Mouse (Mus musculus): ENCODE results near the gene Fam136a. TPM values are rescaled to one million over a fixed set of nuclear protein-coding genes. Genes with fewer than 3 reads are reported as not detected.

Fam136a gene
- polyA plus RNA-seq, 1 experiment from 2014 or later: 210 TPM

DNA sequence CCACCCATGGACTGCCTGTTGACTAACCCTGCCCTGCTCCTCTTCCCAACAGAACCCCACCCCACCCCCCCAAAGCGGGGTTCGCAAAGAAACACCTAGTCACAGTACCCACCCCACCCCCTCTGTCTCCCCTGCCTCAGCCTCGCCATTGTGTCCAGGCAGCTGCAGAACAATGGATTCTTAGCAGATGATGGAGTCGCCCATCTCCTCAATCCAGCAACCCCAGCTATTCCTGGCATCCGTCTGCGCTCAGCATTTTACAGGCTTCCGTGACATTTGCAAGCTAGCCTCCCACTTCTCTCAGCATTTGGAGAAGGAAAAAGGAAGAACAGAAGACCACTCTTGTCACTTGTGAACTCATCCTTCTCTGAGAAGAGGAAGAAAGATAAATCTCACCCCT lies 21.8 kb upstream of the Fam136a start:
- peaks cover 14% of the 10 kb centered on the region for H3K4me1 ChIP-seq
- no peaks in the 10 kb centered on the region for H3K36me3 ChIP-seq (replicated peaks)
- 14% methylated on average over 7 of the region's 7 CpGs for WGBS
- H3K4me3 ChIP-seq: peak overlapping the region; percentile 23
- H3K9me3 ChIP-seq: no peaks in the 10 kb centered on the region
- H3K27me3 ChIP-seq (ENCODE audit: poor library complexity, severe bottlenecking): no peaks in the 10 kb centered on the region
- peak; percentile 20 for DNase-seq (ENCODE audit: extremely low spot score, low spot score)
- H3K27ac ChIP-seq: peak overlapping the region; percentile 45

DNA sequence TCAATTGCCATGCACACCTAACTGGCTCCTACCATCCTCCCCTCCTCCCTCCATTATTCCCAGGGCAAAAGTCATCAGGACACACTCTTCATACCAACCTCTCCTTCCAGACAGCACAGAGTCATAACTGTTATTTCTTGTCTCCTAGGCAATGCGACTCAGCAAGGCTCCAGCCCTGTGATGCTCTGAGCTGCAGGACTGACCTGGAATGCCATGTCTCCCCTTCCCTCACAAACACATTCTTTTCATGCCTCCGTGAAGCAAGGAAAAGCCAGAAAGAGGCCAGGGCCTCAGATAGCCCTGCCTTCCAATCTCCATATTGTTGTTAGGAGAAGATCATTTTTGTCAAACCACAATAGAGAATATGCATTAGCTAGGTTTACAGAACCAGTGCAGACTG lies 19.4 kb upstream of the Fam136a start:
- WGBS: 76% methylated on average over 2 of the region's 2 CpGs
- Histone ChIP-seq H3K4me1 (peaks cover 14% of the 10 kb centered on the region), H3K36me3 (replicated peaks) (no peaks in the 10 kb centered on the region), H3K27ac (no peak overlapping the region), H3K4me3 (no peak overlapping the region), H3K9me3 (no peaks in the 10 kb centered on the region), H3K27me3 (ENCODE audit: poor library complexity, severe bottlenecking) (no peaks in the 10 kb centered on the region)
- DNase-seq (ENCODE audit: extremely low spot score, low spot score): no peak

- H3K9me3 ChIP-seq: no peaks in the 10 kb centered on the region
- H3K4me1 ChIP-seq: peaks cover 5% of the 10 kb centered on the region
- 73% methylated on average over 7 of the region's 7 CpGs for WGBS
- H3K36me3 ChIP-seq (replicated peaks): no peaks in the 10 kb centered on the region
- H3K4me3 ChIP-seq: no peak overlapping the region
- H3K27me3 ChIP-seq (ENCODE audit: poor library complexity, severe bottlenecking): no peaks in the 10 kb centered on the region
- DNase-seq (ENCODE audit: extremely low spot score, low spot score): no peak
- no peak overlapping the region for H3K27ac ChIP-seq
Observed at GRCm38 (mm10) chr6:86349257-86349656, 16.2 kb upstream of the Fam136a start.

DNA sequence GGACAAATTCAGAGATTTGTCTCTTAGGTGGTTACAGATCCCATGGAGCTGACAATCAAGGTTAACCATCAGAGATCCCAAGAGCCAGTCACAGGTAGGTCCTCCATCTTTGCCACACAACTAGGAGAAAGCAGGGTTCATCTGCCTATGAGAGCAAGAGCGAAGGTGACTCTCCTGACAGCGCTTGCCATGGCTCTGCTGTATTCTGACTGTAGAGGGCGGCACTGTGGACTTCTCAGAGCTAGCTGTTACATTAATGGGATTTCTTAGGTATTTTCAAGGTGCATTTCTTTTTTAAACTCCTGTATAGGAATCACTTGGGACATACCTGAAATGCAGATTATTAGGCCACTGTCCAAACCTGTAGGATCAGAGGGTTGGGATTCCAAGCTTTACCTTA lies 10.5 kb upstream of the Fam136a start:
- 53% methylated on average over 3 of the region's 3 CpGs for WGBS
- no peaks in the 10 kb centered on the region for H3K4me1 ChIP-seq
- no peaks in the 10 kb centered on the region for H3K27me3 ChIP-seq (ENCODE audit: poor library complexity, severe bottlenecking)
- no peaks in the 10 kb centered on the region for H3K36me3 ChIP-seq (replicated peaks)
- H3K9me3 ChIP-seq: no peaks in the 10 kb centered on the region
- H3K27ac ChIP-seq: no peak overlapping the region
- no peak for DNase-seq (ENCODE audit: extremely low spot score, low spot score)
- no peak overlapping the region for H3K4me3 ChIP-seq

DNA sequence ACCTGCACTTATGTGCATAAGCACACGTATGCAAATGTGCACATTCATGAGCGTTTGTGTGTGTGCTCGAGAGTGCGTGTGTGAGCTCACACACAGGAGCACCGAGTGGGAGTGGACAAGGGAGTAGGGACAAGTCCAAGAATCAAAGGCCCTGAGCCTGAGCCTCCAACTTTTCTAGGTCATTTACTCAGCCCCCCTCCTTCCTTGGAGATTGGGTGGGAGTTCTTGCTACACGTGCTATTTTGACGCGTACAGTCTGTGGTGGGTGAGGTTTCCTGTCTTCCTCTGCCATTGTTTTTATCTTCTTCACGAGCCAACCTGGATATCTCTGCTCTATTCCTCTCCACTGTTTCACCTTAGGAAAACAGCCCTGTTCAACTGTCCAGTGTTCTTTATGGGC lies 8.5 kb upstream of the Fam136a start:
- no peaks in the 10 kb centered on the region for H3K27me3 ChIP-seq (ENCODE audit: poor library complexity, severe bottlenecking)
- no peaks in the 10 kb centered on the region for H3K36me3 ChIP-seq (replicated peaks)
- WGBS: 85% methylated on average over 9 of the region's 9 CpGs
- H3K9me3 ChIP-seq: no peaks in the 10 kb centered on the region
- DNase-seq (ENCODE audit: extremely low spot score, low spot score): no peak
- H3K4me1 ChIP-seq: no peaks in the 10 kb centered on the region
- no peak overlapping the region for H3K4me3 ChIP-seq
- H3K27ac ChIP-seq: no peak overlapping the region

GRCm38 (mm10) chr6:86360691-86361090 lies 4.8 kb upstream of the Fam136a start:
- Histone ChIP-seq H3K9me3 (no peaks in the 10 kb centered on the region), H3K27me3 (ENCODE audit: poor library complexity, severe bottlenecking) (no peaks in the 10 kb centered on the region), H3K27ac (no peak overlapping the region), H3K4me1 (peaks cover 9% of the 10 kb centered on the region), H3K36me3 (replicated peaks) (no peaks in the 10 kb centered on the region), H3K4me3 (no peak overlapping the region)
- 74% methylated on average over 7 of the region's 7 CpGs for WGBS
- no peak for DNase-seq (ENCODE audit: extremely low spot score, low spot score)

DNA sequence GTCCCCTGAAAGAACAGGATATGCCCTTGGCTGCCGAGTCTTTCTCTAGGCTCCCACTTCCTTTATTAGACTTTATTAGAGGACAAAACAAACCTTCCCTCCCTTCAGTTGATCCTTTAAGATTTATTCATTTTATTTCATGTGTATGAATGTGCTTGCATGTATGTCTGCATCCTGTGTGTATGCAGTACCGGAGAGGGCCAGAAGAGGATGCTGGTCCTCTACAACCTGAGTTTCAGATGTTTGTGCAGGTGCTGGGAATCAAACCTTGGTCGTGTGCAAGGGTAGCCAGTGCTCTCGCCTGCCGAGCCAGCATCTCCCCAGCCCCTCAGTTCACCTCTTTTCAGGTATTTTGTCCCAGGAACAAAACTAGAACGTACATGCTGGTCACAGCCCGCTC lies 4.1 kb upstream of the Fam136a start:
- H3K4me3 ChIP-seq: no peak overlapping the region
- H3K9me3 ChIP-seq: no peaks in the 10 kb centered on the region
- WGBS: 88% methylated on average over 7 of the region's 7 CpGs
- H3K4me1 ChIP-seq: peaks cover 13% of the 10 kb centered on the region
- H3K36me3 ChIP-seq (replicated peaks): no peaks in the 10 kb centered on the region
- H3K27me3 ChIP-seq (ENCODE audit: poor library complexity, severe bottlenecking): no peaks in the 10 kb centered on the region
- DNase-seq (ENCODE audit: extremely low spot score, low spot score): no peak
- H3K27ac ChIP-seq: no peak overlapping the region

DNA sequence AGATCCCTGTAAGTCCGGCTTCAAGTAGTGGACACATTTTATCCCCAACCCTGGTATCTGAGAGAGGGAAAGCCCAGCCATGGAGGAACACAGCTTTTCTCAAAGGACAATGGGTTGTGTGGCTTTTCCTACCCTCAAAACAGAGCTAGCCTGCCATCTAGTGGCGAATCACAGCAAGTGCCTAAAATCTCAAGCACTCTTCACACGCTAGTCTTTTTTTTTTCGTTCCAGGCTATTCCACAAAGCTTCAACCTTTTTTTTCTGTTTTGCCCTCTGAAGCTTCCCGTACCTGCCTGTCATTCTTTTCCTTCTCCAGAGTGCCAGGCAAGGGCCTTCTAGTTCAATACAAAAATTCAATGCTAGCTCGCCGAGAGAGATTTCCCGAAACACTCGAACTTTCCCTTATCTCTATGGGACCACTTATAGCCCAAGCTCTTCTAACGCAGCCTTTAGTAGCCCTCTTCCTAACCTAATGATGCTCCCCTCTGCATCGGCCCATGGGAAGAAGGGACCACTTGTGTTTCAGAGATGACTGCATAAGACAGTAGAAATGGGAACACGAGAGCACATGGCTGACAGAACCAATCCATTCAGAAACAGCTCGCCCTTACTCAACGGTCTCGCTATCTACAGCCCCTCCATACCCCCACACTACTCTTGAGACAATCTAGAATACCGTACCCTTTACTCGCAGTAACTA lies 854 bp upstream of the Fam136a start:
- 6% methylated on average over 17 of the region's 17 CpGs for WGBS

DNA sequence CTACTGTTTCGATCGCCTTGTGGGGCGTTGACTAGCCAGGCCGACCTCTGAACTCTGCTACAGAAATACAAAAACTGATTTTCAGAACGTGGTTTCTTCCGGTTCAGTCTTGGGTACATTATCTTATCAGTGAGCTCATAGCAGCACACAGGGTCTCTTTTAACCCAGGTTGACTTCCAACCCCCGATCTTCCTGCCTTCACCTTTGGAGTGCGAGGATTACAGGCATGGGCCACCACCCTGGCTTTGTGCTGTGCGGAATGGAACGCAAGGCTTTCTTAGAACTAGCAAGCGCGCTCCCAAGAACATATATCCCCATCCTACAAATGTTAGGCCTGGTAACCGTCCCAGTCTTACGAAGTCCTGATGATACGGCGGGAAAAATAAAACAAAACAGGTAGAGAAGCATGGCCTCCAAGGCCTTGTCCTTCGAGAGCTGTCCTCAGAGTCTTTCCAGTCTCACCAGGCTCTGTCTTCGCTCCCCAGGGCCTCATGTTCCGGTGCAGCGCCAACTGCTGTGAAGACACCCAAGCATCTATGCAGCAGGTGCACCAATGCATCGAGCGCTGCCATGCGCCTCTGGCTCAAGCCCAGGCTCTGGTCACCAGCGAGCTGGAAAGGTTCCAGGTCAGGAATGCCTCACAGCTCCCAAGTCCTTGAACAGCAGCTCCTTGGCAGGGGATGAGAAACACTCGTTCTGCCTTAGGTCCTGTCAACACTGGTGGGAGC lies 843 bp downstream of the Fam136a start:
- peak overlapping the region; percentile 94 for H3K27ac ChIP-seq
- H3K36me3 ChIP-seq (replicated peaks): peaks cover 33% of the 10 kb centered on the region
- H3K9me3 ChIP-seq: no peaks in the 10 kb centered on the region
- H3K4me1 ChIP-seq: peaks cover 31% of the 10 kb centered on the region
- peak; percentile 23 for DNase-seq (ENCODE audit: extremely low spot score, low spot score)
- H3K27me3 ChIP-seq (ENCODE audit: poor library complexity, severe bottlenecking): no peaks in the 10 kb centered on the region
- 50% methylated on average over 25 of the region's 25 CpGs for WGBS
- peak overlapping the region; percentile 81 for H3K4me3 ChIP-seq

More for the DNA sequence above, 854 bp upstream of the Fam136a start:
- H3K27me3 ChIP-seq (ENCODE audit: poor library complexity, severe bottlenecking): no peaks in the 10 kb centered on the region
- peaks cover 28% of the 10 kb centered on the region for H3K36me3 ChIP-seq (replicated peaks)
- peak overlapping the region; percentile 94 for H3K27ac ChIP-seq
- H3K4me1 ChIP-seq: peaks cover 20% of the 10 kb centered on the region
- peak overlapping the region; percentile 81 for H3K4me3 ChIP-seq
- no peaks in the 10 kb centered on the region for H3K9me3 ChIP-seq
- DNase-seq (ENCODE audit: extremely low spot score, low spot score): peak; percentile 80

DNA sequence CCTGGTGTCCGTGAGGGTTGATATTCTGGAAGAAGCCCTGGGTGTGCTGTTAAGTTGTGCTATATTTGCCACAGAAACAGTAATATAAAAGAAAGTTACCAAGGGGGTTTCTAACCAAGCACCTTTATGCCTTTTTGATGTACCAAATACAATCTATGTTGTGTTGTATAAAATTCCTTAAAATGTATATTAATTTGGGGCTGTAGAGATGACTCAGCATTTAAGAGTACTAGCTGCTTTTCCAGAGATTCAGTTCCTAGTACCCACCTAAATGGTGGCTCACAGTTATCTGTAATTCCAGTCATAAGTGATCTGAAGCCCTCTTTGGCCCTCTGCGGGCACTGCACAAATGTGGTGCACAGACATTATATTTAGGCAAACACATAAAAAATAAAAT lies 1.4 kb downstream of the Fam136a start:
- no peak for DNase-seq (ENCODE audit: extremely low spot score, low spot score)
- Histone ChIP-seq H3K27ac (peak overlapping the region; percentile 94), H3K4me1 (peaks cover 31% of the 10 kb centered on the region), H3K36me3 (replicated peaks) (peaks cover 33% of the 10 kb centered on the region), H3K4me3 (peak overlapping the region; percentile 81), H3K9me3 (no peaks in the 10 kb centered on the region), H3K27me3 (ENCODE audit: poor library complexity, severe bottlenecking) (no peaks in the 10 kb centered on the region)
- WGBS: 83% methylated on average over 2 of the region's 2 CpGs

- no peak overlapping the region for H3K27ac ChIP-seq
- H3K36me3 ChIP-seq (replicated peaks): peaks cover 38% of the 10 kb centered on the region
- H3K9me3 ChIP-seq: no peaks in the 10 kb centered on the region
- H3K4me1 ChIP-seq: peaks cover 46% of the 10 kb centered on the region
- no peaks in the 10 kb centered on the region for H3K27me3 ChIP-seq (ENCODE audit: poor library complexity, severe bottlenecking)
- WGBS: 96% methylated on average over 5 of the region's 5 CpGs
- no peak for DNase-seq (ENCODE audit: extremely low spot score, low spot score)
- H3K4me3 ChIP-seq: no peak overlapping the region
Observed at GRCm38 (mm10) chr6:86368479-86368878, 3.0 kb downstream of the Fam136a start.

DNA sequence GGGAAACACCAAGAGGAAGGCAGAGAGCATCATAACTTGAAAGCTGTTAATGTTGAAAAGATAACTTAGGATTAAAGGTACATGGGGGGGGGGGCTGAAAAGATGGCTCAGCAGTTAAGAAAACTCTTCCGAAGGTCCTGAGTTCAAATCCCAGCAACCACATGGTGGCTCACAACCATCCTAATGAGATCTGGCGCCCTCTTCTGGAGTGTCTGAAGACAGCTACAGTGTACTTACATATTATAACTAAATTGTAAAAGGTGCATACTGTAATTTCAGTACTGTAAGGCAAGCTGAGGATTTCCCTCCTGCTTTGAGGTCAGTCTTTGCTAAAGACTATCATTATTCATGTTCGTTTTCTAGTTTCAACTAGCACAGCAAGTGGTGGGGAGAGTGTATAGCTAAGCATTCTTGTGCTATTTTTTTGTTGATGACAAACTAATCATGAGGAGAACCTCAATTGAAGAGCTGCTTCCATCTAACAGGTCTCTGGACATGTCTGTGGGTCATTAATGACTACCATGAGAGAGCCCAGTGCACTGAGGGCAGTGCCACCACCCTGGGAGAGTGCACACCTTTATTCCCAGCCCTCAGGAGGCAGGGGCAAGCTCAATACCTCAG lies 4.8 kb downstream of the Fam136a start:
- no peaks in the 10 kb centered on the region for H3K9me3 ChIP-seq
- whole genome bisulfite sequencing: 58% methylated on average over 3 of the region's 3 CpGs
- no peaks in the 10 kb centered on the region for H3K27me3 ChIP-seq (ENCODE audit: poor library complexity, severe bottlenecking)
- peak overlapping the region; percentile 95 for H3K27ac ChIP-seq
- peaks cover 52% of the 10 kb centered on the region for H3K36me3 ChIP-seq (replicated peaks)
- peak overlapping the region; percentile 96 for H3K4me3 ChIP-seq
- DNase-seq (ENCODE audit: extremely low spot score, low spot score): no peak
- peaks cover 40% of the 10 kb centered on the region for H3K4me1 ChIP-seq

DNA sequence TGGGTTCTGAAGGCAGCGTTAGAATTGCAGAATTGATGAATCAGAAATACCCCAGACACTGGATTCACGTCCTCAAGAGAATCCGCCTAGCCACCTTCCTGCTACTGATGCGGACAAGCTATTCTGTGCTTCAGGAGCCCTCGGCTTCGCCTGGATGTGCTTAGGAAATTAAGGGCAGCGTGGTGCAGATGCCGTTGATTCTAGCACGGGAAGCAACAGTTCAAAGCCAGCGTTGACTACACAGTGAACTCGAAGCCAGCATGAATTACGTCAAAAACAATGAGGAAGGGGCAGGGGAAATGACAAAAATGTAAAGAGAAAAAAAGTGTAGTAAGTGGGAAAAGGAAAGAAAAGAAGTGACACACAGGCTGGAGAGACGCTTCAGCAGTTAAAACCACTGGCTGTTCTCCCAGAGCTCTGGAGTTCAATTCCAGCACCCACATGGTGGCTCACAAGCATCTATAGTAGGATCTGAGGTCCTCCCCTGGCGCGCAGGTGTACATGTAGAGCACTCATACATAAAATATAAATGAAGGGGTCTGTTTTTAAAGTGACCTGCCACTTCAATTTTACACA lies 5.4 kb downstream of the Fam136a start, which contains the start of gene Snrpg:
Gene Snrpg (plus strand): TSS at position 541 of the 576 bp plus-strand sequence.
- H3K4me1 ChIP-seq: peaks cover 40% of the 10 kb centered on the region
- no peaks in the 10 kb centered on the region for H3K27me3 ChIP-seq (ENCODE audit: poor library complexity, severe bottlenecking)
- peaks cover 59% of the 10 kb centered on the region for H3K36me3 ChIP-seq (replicated peaks)
- WGBS: 22% methylated on average over 15 of the region's 15 CpGs
- H3K9me3 ChIP-seq: no peaks in the 10 kb centered on the region
- H3K4me3 ChIP-seq: peak within 1 kb of the TSS; percentile 96
- peak; percentile 31 for DNase-seq (ENCODE audit: extremely low spot score, low spot score)
- peak within 1 kb of the TSS; percentile 95 for H3K27ac ChIP-seq
